Mouse (Mus musculus) olfactory bulb, adult 2 months (tissue): ENCODE results near the gene Rasgef1b.

Experiments
- CTCF ChIP-seq: fragments of 200-500 bp; IDR thresholded peaks from 2 replicates; pipeline ENCODE4 v1.5.1; 2012; ENCODE audit warnings: low read depth, mild to moderate bottlenecking, low read length, moderate library complexity; ENCODE audit not compliant: insufficient read depth
- POLR2A ChIP-seq: fragments of 200-500 bp; IDR thresholded peaks from 2 replicates; pipeline ENCODE4 v1.6.1; 2012; ENCODE audit warnings: mild to moderate bottlenecking, low read depth, low read length, moderate library complexity; ENCODE audit not compliant: insufficient read depth

- no peak for TF ChIP-seq CTCF
- no peak for TF ChIP-seq POLR2A
Measured at GRCm38 (mm10) chr5:99348257-99348849, 380.5 kb downstream of the Rasgef1b start.
